Mouse (Mus musculus) stomach, embryonic 15.5 days (tissue): ENCODE results near the gene Eif2s3x. TPM values are rescaled to one million over a fixed set of nuclear protein-coding genes. Genes with fewer than 3 reads are reported as not detected.
"Not testable (repeated sequence)": the region's sequence is repeated elsewhere in the genome, so short reads cannot be mapped to it uniquely, and the experiment has no call there.

Experiments
- ATAC-seq: fragments of 200-750 bp; cut with Nextera tagmentation; 2 replicates; pipeline ENCODE4 v1.8.0; 2017; ENCODE audit warnings: low read depth, moderate number of reproducible peaks, moderate TSS enrichment; ENCODE audit not compliant: insufficient read depth, low FRiP score
- H3K27ac ChIP-seq: fragments of 300-500 bp; sonication (generic); 2 replicates; pipeline ENCODE4 v1.5.1; 2015; ENCODE audit warnings: mild to moderate bottlenecking, inconsistent platforms
- H3K27me3 ChIP-seq: fragments of 300-500 bp; sonication (generic); replicated peaks from 2 replicates; pipeline ENCODE4 v1.6.1; 2015; ENCODE audit warnings: inconsistent platforms
- H3K36me3 ChIP-seq: fragments of 300-500 bp; sonication (generic); 2 replicates; pipeline ENCODE4 v1.6.1; 2015; ENCODE audit warnings: inconsistent platforms
- H3K4me1 ChIP-seq: fragments of 300-500 bp; sonication (generic); 2 replicates; pipeline ENCODE4 v1.6.1; 2015; ENCODE audit warnings: inconsistent platforms
- H3K4me2 ChIP-seq: fragments of 300-500 bp; sonication (generic); 2 replicates; pipeline ENCODE4 v1.6.1; 2015; ENCODE audit warnings: mild to moderate bottlenecking, inconsistent platforms
- H3K4me3 ChIP-seq: fragments of 300-500 bp; sonication (generic); replicated peaks from 2 replicates; pipeline ENCODE4 v1.5.1; 2015; ENCODE audit warnings: inconsistent platforms
- H3K9ac ChIP-seq: fragments of 300-500 bp; sonication (generic); 2 replicates; pipeline ENCODE4 v1.6.1; 2015; ENCODE audit warnings: inconsistent platforms
- H3K9me3 ChIP-seq: fragments of 300-500 bp; sonication (generic); 2 replicates; pipeline ENCODE4 v1.6.1; 2016; ENCODE audit warnings: inconsistent platforms
- WGBS: fragments of 180-500 bp; shearing (Covaris S2); methylation state at CpG from one replicate; pipeline ENCODE4 v1.1.7; 2015; 5-methylcytosine and 5-hydroxymethylcytosine counted together
- polyA plus RNA-seq: library from polyadenylated mRNA; unstranded; fragments of >200 nt; fragmentation: Nextera tagmentation; extraction: Ambion mirVana; gene quantifications from 2 replicates; pipeline ENCODE4 v1.2.1, GENCODE M21; 2015

Eif2s3x gene
- polyA plus RNA-seq: 64.7 and 75.5 TPM in 2 replicates

GRCm38 (mm10) chrX:94212597-94213321 is at the start of gene Eif2s3x:
Gene Eif2s3x, minus strand, starts transcription at chrX:94212862.
- Histone ChIP-seq H3K9me3 (no peaks in the 10 kb centered on the region), H3K36me3 (peaks cover 14% of the 10 kb centered on the region; the same call in 1 of the 2 replicates), H3K4me1 (no peaks in the 10 kb centered on the region), H3K27me3 (no peaks in the 10 kb centered on the region), H3K27ac (peak within 1 kb of the TSS; percentile 87), H3K4me3 (peak within 1 kb of the TSS; percentile 85), H3K9ac (peak within 1 kb of the TSS; percentile 73), H3K4me2 (peak within 1 kb of the TSS; percentile 56)
- peak; percentile 95 for ATAC-seq
- under 1% methylated on average over 51 of the region's 52 CpGs for WGBS

DNA sequence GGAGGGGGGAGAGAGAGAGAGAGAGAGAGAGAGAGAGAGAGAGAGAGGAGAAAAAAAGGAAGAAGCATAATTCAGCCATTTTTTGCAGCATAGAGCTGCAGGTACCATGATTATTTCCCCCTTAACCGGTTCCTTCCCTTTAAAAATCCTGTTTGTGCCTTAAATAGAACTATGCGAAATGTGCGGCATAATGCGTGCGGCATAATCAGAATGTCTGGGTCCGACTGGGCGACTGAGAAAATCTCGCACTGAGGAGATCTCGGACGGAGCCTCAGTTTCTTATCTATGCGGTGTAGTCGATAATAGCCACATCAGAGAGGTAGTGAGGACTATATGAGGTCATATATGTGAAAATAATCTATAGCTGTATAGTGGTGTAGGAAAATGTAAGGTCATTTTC is 22.9 kb upstream of the Eif2s3x start:
- Histone ChIP-seq H3K27ac (no peak overlapping the region), H3K36me3 (no peaks in the 10 kb centered on the region), H3K9ac (0 out of 2 replicates have a peak overlapping the region, but pooled peaks have one; percentile 63), H3K4me3 (peak overlapping the region; percentile 62), H3K4me2 (peak overlapping the region; percentile 53), H3K27me3 (no peaks in the 10 kb centered on the region; the same call in 1 of the 2 replicates), H3K4me1 (no peaks in the 10 kb centered on the region), H3K9me3 (no peaks in the 10 kb centered on the region)
- no peak for ATAC-seq
- WGBS: 22% methylated on average over 12 of the region's 12 CpGs

- peak overlapping the region; percentile 84 for H3K27ac ChIP-seq
- no peaks in the 10 kb centered on the region for H3K9me3 ChIP-seq
- peak overlapping the region; percentile 62 for H3K4me3 ChIP-seq
- no peaks in the 10 kb centered on the region for H3K36me3 ChIP-seq
- H3K4me1 ChIP-seq: no peaks in the 10 kb centered on the region
- 12% methylated on average over 35 of the region's 35 CpGs for WGBS
- H3K27me3 ChIP-seq: no peaks in the 10 kb centered on the region; the same call in 1 of the 2 replicates
- H3K4me2 ChIP-seq: peak overlapping the region; percentile 53
- peak; percentile 16; the same call in 1 of the 2 replicates for ATAC-seq
- peak overlapping the region; percentile 63 for H3K9ac ChIP-seq
Observed at GRCm38 (mm10) chrX:94235190-94235555, 22.5 kb upstream of the Eif2s3x start.

GRCm38 (mm10) chrX:94234532-94235189 is 22.0 kb upstream of the Eif2s3x start, which contains the start of gene Klhl15:
Gene Klhl15, plus strand, starts transcription at chrX:94234599.
- Histone ChIP-seq H3K4me3 (peak within 1 kb of the TSS; percentile 62), H3K9me3 (no peaks in the 10 kb centered on the region), H3K4me2 (peak within 1 kb of the TSS; percentile 53), H3K36me3 (no peaks in the 10 kb centered on the region), H3K27me3 (no peaks in the 10 kb centered on the region; the same call in 1 of the 2 replicates), H3K9ac (peak within 1 kb of the TSS; percentile 63), H3K27ac (peak within 1 kb of the TSS; percentile 84), H3K4me1 (no peaks in the 10 kb centered on the region)
- ATAC-seq: peak; percentile 97
- 3% methylated on average over 59 of the region's 70 CpGs for WGBS

DNA sequence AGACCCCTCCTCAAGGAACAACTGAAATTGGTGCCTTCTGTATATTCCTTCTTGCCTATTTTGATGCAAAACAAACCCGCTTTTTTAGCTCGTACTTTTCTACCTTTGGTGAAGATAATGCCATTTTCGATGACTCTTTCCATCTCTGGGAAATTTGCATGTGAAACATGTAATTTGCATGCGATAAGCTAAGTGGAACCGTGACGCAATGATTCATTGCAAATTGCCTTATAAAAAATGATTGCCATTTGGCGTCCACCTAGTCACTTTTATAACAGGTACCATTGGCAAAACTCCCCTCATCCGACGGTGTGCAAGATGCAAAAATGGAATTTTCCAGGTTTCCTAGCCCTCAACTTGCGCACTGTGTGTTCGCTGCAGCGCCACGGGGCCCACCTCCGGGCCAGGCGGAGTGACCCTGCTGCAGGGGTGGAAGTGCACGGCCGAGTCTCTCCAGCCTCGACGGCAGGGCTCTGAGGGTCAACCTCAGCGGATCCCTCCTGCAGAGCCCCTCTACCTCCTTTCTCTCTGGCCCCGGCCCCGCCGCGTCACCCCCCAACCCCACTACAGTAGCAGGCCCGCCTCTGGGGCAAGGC is 21.4 kb upstream of the Eif2s3x start:
- ATAC-seq: no peak; the same call in 1 of the 2 replicates
- Histone ChIP-seq H3K36me3 (no peaks in the 10 kb centered on the region), H3K9me3 (no peaks in the 10 kb centered on the region), H3K9ac (peak overlapping the region; percentile 19; the same call in 1 of the 2 replicates), H3K4me2 (peak overlapping the region; percentile 53), H3K27me3 (no peaks in the 10 kb centered on the region; the same call in 1 of the 2 replicates), H3K27ac (peak overlapping the region; percentile 84), H3K4me3 (peak overlapping the region; percentile 62), H3K4me1 (no peaks in the 10 kb centered on the region)
- WGBS: 12% methylated on average over 23 of the region's 25 CpGs

DNA sequence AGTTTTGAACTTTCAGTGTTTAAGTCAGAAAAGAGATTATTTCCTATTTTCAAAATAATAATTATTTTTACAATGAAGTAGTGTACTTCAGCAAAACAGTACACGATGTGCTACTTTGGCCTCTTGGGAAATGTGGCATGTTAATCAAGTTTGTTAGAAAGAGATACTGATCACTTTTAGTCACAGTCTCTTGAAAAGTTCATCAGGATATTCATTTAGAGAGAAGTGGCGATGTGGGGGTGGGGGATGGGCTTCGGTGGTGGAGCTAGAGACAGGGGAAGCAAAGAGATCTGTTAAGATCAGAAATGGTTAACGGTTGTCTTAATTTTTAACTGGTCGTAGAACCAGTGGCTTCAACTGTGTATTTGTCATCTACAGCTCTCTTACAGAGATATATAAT is 20.8 kb upstream of the Eif2s3x start:
- Histone ChIP-seq H3K27me3 (no peaks in the 10 kb centered on the region; the same call in 1 of the 2 replicates), H3K27ac (no peak overlapping the region), H3K9me3 (no peaks in the 10 kb centered on the region), H3K4me1 (no peaks in the 10 kb centered on the region), H3K36me3 (no peaks in the 10 kb centered on the region), H3K4me2 (peak overlapping the region; percentile 53; the same call in 1 of the 2 replicates), H3K4me3 (no peak overlapping the region), H3K9ac (no peak overlapping the region)
- no peak for ATAC-seq
- WGBS: 36% methylated on average over 5 of the region's 5 CpGs

- Histone ChIP-seq H3K4me2 (peak overlapping the region; percentile 56), H3K9ac (peak overlapping the region; percentile 9; the same call in 1 of the 2 replicates), H3K36me3 (peaks cover 11% of the 10 kb centered on the region; the same call in 1 of the 2 replicates), H3K4me1 (no peaks in the 10 kb centered on the region), H3K9me3 (no peaks in the 10 kb centered on the region), H3K27me3 (no peaks in the 10 kb centered on the region), H3K27ac (peak overlapping the region; percentile 87), H3K4me3 (peak overlapping the region; percentile 85)
- no peak for ATAC-seq
- 5% methylated on average over 7 of the region's 7 CpGs for WGBS
Observed at GRCm38 (mm10) chrX:94213384-94213783, 722 bp upstream of the Eif2s3x start.

GRCm38 (mm10) chrX:94212264-94212596 is 432 bp downstream of the Eif2s3x start:
- WGBS: 0% methylated on average over 10 of the region's 12 CpGs
- Histone ChIP-seq H3K4me3 (peak overlapping the region; percentile 85), H3K27ac (peak overlapping the region; percentile 87), H3K27me3 (no peaks in the 10 kb centered on the region), H3K4me1 (no peaks in the 10 kb centered on the region), H3K9ac (peak overlapping the region; percentile 73), H3K9me3 (no peaks in the 10 kb centered on the region), H3K4me2 (peak overlapping the region; percentile 54), H3K36me3 (peaks cover 17% of the 10 kb centered on the region; the same call in 1 of the 2 replicates)
- no peak; the same call in none of the 2 replicates for ATAC-seq

DNA sequence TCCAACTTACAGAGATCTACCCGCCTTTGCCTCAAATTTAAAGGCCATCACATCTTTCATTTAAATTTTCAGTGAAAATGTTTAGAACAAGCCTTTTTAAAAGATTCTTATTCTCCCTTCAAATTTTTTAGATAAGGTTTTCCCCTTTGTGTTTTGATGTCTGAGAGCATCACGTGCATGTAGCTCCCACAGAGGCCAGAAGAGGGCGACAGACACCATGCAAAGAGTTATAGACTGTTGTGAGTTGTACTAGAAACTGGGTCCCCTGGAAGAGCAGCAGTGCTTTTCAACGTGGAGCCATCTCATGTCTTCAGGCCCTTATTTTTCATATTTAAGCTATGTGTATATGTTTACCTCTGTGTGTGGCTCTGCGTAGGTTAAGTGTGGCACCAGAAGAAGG is 14.9 kb downstream of the Eif2s3x start:
- H3K9ac ChIP-seq: no peak overlapping the region
- no peak overlapping the region for H3K27ac ChIP-seq
- WGBS: 83% methylated on average over 5 of the region's 5 CpGs
- H3K36me3 ChIP-seq: peaks cover 34% of the 10 kb centered on the region
- ATAC-seq: no peak
- no peak overlapping the region for H3K4me2 ChIP-seq
- H3K4me1 ChIP-seq: no peaks in the 10 kb centered on the region
- no peaks in the 10 kb centered on the region for H3K27me3 ChIP-seq
- no peaks in the 10 kb centered on the region for H3K9me3 ChIP-seq
- H3K4me3 ChIP-seq: no peak overlapping the region

DNA sequence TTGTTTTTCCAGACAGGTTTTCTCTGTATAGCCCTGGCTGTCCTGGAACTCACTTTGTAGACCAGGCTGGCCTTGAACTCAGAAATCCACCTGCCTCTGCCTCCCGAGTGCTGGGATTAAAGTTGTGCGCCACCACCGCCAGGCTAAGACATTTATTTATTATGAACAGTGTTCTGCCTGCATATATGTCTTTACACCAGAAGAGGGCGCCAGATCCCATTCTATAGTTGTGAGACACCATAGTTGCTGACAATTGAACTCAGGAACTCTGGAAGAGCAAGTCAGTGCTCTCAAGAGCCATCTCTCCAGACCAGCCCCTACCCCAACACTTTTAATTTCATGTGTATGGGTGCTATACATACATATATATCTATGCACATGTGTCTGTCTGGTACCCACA is 18.8 kb downstream of the Eif2s3x start:
- H3K9ac ChIP-seq, H3K27me3 ChIP-seq, H3K9me3 ChIP-seq, H3K27ac ChIP-seq, H3K4me2 ChIP-seq, H3K4me1 ChIP-seq, H3K4me3 ChIP-seq, ATAC-seq: not testable (repeated sequence)
- 73% methylated on average over 4 of the region's 4 CpGs for WGBS
- H3K36me3 ChIP-seq: peaks cover 22% of the 10 kb centered on the region

DNA sequence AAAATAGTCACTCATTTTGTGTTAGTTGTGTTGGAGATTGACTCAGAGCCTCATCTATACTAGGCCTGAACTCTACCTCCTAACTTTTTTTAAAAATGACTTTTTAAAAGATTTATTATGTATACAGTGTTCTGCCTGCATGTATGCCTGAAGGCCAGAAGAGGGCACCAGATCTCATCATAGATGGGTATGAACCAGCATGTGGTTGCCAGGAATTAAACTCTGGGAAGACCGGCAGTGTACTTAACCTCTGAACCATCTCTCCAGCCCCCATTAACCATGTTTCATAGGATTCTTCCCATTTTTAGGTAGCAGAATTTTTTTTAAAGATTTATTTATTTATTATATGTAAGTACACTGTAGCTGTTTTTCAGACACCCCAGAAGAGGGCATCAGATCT is 27.5 kb downstream of the Eif2s3x start:
- Histone ChIP-seq H3K27ac (no peak overlapping the region), H3K9ac (no peak overlapping the region), H3K4me2 (no peak overlapping the region), H3K36me3 (no peaks in the 10 kb centered on the region), H3K4me3 (no peak overlapping the region), H3K27me3 (no peaks in the 10 kb centered on the region), H3K9me3 (no peaks in the 10 kb centered on the region), H3K4me1 (no peaks in the 10 kb centered on the region)
- ATAC-seq: no peak
- 38% methylated on average over 1 of the region's 1 CpGs for WGBS

- H3K4me2 ChIP-seq: no peak overlapping the region
- H3K36me3 ChIP-seq: no peaks in the 10 kb centered on the region
- H3K4me1 ChIP-seq: no peaks in the 10 kb centered on the region
- no peak overlapping the region for H3K9ac ChIP-seq
- H3K27ac ChIP-seq: no peak overlapping the region
- ATAC-seq: no peak
- WGBS: 48% methylated on average over 3 of the region's 3 CpGs
- no peak overlapping the region for H3K4me3 ChIP-seq
- H3K27me3 ChIP-seq: no peaks in the 10 kb centered on the region
- H3K9me3 ChIP-seq: no peaks in the 10 kb centered on the region
Observed at GRCm38 (mm10) chrX:94183814-94184213, 28.8 kb downstream of the Eif2s3x start.
